ENCODE assay signal across 8 mouse cellular contexts in the genomic region with DNA sequence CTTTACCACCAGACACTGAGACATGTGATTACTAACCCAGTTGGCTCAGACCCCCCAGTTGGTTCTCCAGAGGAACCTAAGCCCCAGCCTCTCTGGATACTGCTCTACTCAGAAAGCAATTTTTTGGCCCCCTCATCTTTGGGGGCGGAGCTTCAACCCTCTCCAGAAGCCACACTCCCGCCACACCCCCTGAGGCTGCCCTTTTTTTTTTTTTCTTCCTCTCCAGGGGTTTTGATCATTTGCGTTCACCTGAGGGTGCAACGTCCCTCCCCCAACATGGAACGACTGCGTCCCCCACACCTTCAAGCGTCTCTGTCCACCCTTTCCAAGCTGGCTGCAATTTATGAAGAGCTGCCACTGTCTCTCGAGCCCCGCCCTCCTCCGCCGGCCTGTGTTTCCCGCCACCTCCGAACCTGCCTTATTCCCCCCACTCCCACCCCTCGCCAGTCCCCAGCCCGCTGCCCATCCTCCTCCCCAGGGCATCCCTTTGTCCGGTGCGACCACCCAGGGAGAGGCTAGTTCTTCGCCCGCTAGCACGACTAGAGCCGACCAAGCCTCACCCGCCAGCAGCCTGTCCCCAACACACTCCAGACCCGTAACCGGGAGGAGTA. TPM values are rescaled to one million over a fixed set of nuclear protein-coding genes. Genes with fewer than 3 reads are reported as not detected.
A peak's percentile ranks its signal among the peaks of the same experiment; 100 is the strongest.
DNase-seq lines count a peak whose midpoint lies in the region; ATAC-seq and TF ChIP-seq lines count a peak whose summit lies in the region.

No protein-coding gene starts in this region.

- peak; percentile 8 for ATAC-seq in erythroblast, adult 5-6 weeks (replicated peaks; ENCODE audit: low FRiP score, poor library complexity, severe bottlenecking)
- ATAC-seq in midbrain, postnatal 0 days (ENCODE audit: low FRiP score), result peak; percentile 25

- peak overlapping the region; percentile 92 for H3K27ac ChIP-seq in left cerebral cortex, adult 2 months
- H3K27ac ChIP-seq in midbrain, postnatal 0 days (ENCODE audit: low read depth, low read length), result peak overlapping the region; percentile 99

- peak overlapping the region; percentile 99 for H3K9ac ChIP-seq in midbrain, postnatal 0 days (replicated peaks; ENCODE audit: low read length, poor library complexity, severe bottlenecking)

- 1% methylated on average over 24 of the region's 24 CpGs for WGBS in midbrain, postnatal 0 days

- H3K4me2 ChIP-seq in midbrain, postnatal 0 days (ENCODE audit: low read depth, low read length, poor library complexity, severe bottlenecking), result peak overlapping the region; percentile 86

- H3K27me3 ChIP-seq in midbrain, postnatal 0 days (ENCODE audit: insufficient read depth, low read length), result no peaks in the 10 kb centered on the region

- H3K36me3 ChIP-seq in midbrain, postnatal 0 days (ENCODE audit: insufficient read depth, low read length), result peaks cover 33% of the 10 kb centered on the region

- H3K4me1 ChIP-seq in midbrain, postnatal 0 days (ENCODE audit: insufficient read depth, low read length), result peaks cover 27% of the 10 kb centered on the region; the same call in 1 of the 2 replicates

- H3K4me3 ChIP-seq in left cerebral cortex, adult 2 months, result peak overlapping the region; percentile 63
- peak overlapping the region; percentile 70 for H3K4me3 ChIP-seq in midbrain, postnatal 0 days (ENCODE audit: low read depth, low read length)

- DNase-seq in left cerebral cortex, adult 2 months (ENCODE audit: extremely low spot score in 1 of 2, low spot score in 2 of 2), result no peak
- DNase-seq in left cerebral cortex, adult 18-20 months (ENCODE audit: low spot score in 2 of 2), result no peak
- peak; percentile 82 for DNase-seq in adrenal gland, postnatal 14 days
- DNase-seq in heart, postnatal 14 days, result peak; percentile 54 to 71
- DNase-seq in liver, result peak; percentile 57
- DNase-seq in midbrain, postnatal 0 days (ENCODE audit: low spot score), result peak; percentile 69
- no peak for DNase-seq in left cerebral cortex, adult 11 months (ENCODE audit: low spot score)

- intact Hi-C loops in left cerebral cortex, adult 2 months (cut with DNase I), result loop anchor here (1.0 kb wide), 1 partner anchor 19 kb away; the partner anchor contains the start of gene P4htm
- intact Hi-C loops in heart, postnatal 14 days (cut with DNase I), result no loop called here

- TF ChIP-seq CTCF in left cerebral cortex, adult 2 months (IDR thresholded peaks at IDR 0.05), result no peak
- no peak for TF ChIP-seq CTCF in midbrain, postnatal 0 days (IDR thresholded peaks at IDR 0.05)

- H3K9me3 ChIP-seq in midbrain, postnatal 0 days (ENCODE audit: low read length), result no peaks in the 10 kb centered on the region

RNA-seq across cellular contexts. Expression of gene Wdr6, which starts 0.5 kb away (rescaled TPM):
- total RNA-seq in left cerebral cortex, adult 2 months (2021), result 100 to 1,000 TPM; 107 to 109 TPM
- total RNA-seq in left cerebral cortex, adult 18-20 months (2021), result 100 to 1,000 TPM in 1 of 2 experiments, 10 to 100 TPM in 1; 96.3 to 126 TPM
- 91.0 and 102 TPM in 2 replicates for total RNA-seq in adrenal gland, postnatal 14 days (2021)
- total RNA-seq in erythroblast, adult 5-6 weeks (2015; ENCODE audit: low replicate concordance), result 2.1 and 4.0 TPM in 2 replicates
- total RNA-seq in erythroblast, adult 5-6 weeks (2017; ENCODE audit: low replicate concordance), result 1.5 and 1.7 TPM in 2 replicates
- total RNA-seq in heart, postnatal 14 days (2021), result 10 to 100 TPM; 21.2 to 23.9 TPM
- total RNA-seq in midbrain, postnatal 0 days (2014; rRNA removed), result 610 and 628 TPM in 2 replicates
- 378 and 391 TPM in 2 replicates for polyA plus RNA-seq in midbrain, postnatal 0 days (2015; fragmentation: Nextera tagmentation; extraction: Ambion mirVana)

RNA-seq across cellular contexts. Expression of gene Dalrd3, which starts 8.4 kb away (rescaled TPM):
- total RNA-seq in left cerebral cortex, adult 2 months (2021), result 10 to 100 TPM; 93.1 to 94.2 TPM
- total RNA-seq in left cerebral cortex, adult 18-20 months (2021), result 100 to 1,000 TPM in 1 of 2 experiments, 10 to 100 TPM in 1; 85.1 to 102 TPM
- 48.8 and 51.5 TPM in 2 replicates for total RNA-seq in adrenal gland, postnatal 14 days (2021)
- 26.8 and 47.5 TPM in 2 replicates for total RNA-seq in erythroblast, adult 5-6 weeks (2015; ENCODE audit: low replicate concordance)
- 10.3 and 11.4 TPM in 2 replicates for total RNA-seq in erythroblast, adult 5-6 weeks (2017; ENCODE audit: low replicate concordance)
- 10 to 100 TPM; 18.7 to 21.4 TPM for total RNA-seq in heart, postnatal 14 days (2021)
- 98.3 and 119 TPM in 2 replicates for total RNA-seq in midbrain, postnatal 0 days (2014; rRNA removed)
- 310 and 313 TPM in 2 replicates for polyA plus RNA-seq in midbrain, postnatal 0 days (2015; fragmentation: Nextera tagmentation; extraction: Ambion mirVana)

RNA-seq across cellular contexts. Expression of gene Ndufaf3, which starts 10.8 kb away (rescaled TPM):
- total RNA-seq in left cerebral cortex, adult 2 months (2021), result 10 to 100 TPM; 59.6 to 64.8 TPM
- 10 to 100 TPM; 53.8 to 70.6 TPM for total RNA-seq in left cerebral cortex, adult 18-20 months (2021)
- total RNA-seq in adrenal gland, postnatal 14 days (2021), result 55.5 and 67.2 TPM in 2 replicates
- 8.3 and 15.9 TPM in 2 replicates for total RNA-seq in erythroblast, adult 5-6 weeks (2015; ENCODE audit: low replicate concordance)
- 3.1 and 4.2 TPM in 2 replicates for total RNA-seq in erythroblast, adult 5-6 weeks (2017; ENCODE audit: low replicate concordance)
- 10 to 100 TPM; 53.1 to 59.8 TPM for total RNA-seq in heart, postnatal 14 days (2021)
- 56.9 and 62.9 TPM in 2 replicates for total RNA-seq in midbrain, postnatal 0 days (2014; rRNA removed)
- polyA plus RNA-seq in midbrain, postnatal 0 days (2015; fragmentation: Nextera tagmentation; extraction: Ambion mirVana), result 93.1 and 93.8 TPM in 2 replicates

RNA-seq across cellular contexts. Expression of gene Impdh2, which starts 18.0 kb away (rescaled TPM):
- 10 to 100 TPM; 53.5 to 54.1 TPM for total RNA-seq in left cerebral cortex, adult 2 months (2021)
- total RNA-seq in left cerebral cortex, adult 18-20 months (2021), result 10 to 100 TPM; 46.7 to 47.7 TPM
- total RNA-seq in adrenal gland, postnatal 14 days (2021), result 99.2 and 110 TPM in 2 replicates
- 64.2 and 120 TPM in 2 replicates for total RNA-seq in erythroblast, adult 5-6 weeks (2015; ENCODE audit: low replicate concordance)
- 50.0 and 52.2 TPM in 2 replicates for total RNA-seq in erythroblast, adult 5-6 weeks (2017; ENCODE audit: low replicate concordance)
- 10 to 100 TPM; 47.0 to 54.5 TPM for total RNA-seq in heart, postnatal 14 days (2021)
- 81.3 and 81.7 TPM in 2 replicates for total RNA-seq in midbrain, postnatal 0 days (2014; rRNA removed)
- 93.7 and 96.6 TPM in 2 replicates for polyA plus RNA-seq in midbrain, postnatal 0 days (2015; fragmentation: Nextera tagmentation; extraction: Ambion mirVana)

RNA-seq across cellular contexts. Expression of gene P4htm, which starts 19.4 kb away (rescaled TPM):
- 10 to 100 TPM; 83.8 to 93.6 TPM for total RNA-seq in left cerebral cortex, adult 2 months (2021)
- total RNA-seq in left cerebral cortex, adult 18-20 months (2021), result 10 to 100 TPM; 91.8 to 92.3 TPM
- total RNA-seq in adrenal gland, postnatal 14 days (2021), result 4.7 and 7.7 TPM in 2 replicates
- total RNA-seq in erythroblast, adult 5-6 weeks (2015; ENCODE audit: low replicate concordance), result not detected in 2 replicates
- 1.8 TPM in 1 of 2 replicates, not detected in the other for total RNA-seq in erythroblast, adult 5-6 weeks (2017; ENCODE audit: low replicate concordance)
- 10 to 100 TPM; 14.3 to 16.6 TPM for total RNA-seq in heart, postnatal 14 days (2021)
- total RNA-seq in midbrain, postnatal 0 days (2014; rRNA removed), result 51.7 and 65.8 TPM in 2 replicates
- polyA plus RNA-seq in midbrain, postnatal 0 days (2015; fragmentation: Nextera tagmentation; extraction: Ambion mirVana), result 48.7 and 53.5 TPM in 2 replicates

Comparison
In these comparisons a context has a peak if more than half of its experiments do, and no peak if none do; other contexts are left out.
1. DNase-seq: peak in adrenal gland, postnatal 14 days (single experiment), heart, postnatal 14 days (2 of 2), liver (single experiment) and midbrain, postnatal 0 days (single experiment); none in left cerebral cortex, adult 2 months (0 of 2), left cerebral cortex, adult 18-20 months (0 of 2) and left cerebral cortex, adult 11 months (single experiment).
2. RNA of gene Wdr6, which starts 0.5 kb away (total RNA-seq): 610 to 628 TPM in midbrain, postnatal 0 days, 96.3 to 126 TPM in left cerebral cortex, adult 18-20 months, 107 to 109 TPM in left cerebral cortex, adult 2 months, 91.0 to 102 TPM in adrenal gland, postnatal 14 days and 21.2 to 23.9 TPM in heart, postnatal 14 days; 1.5 to 4.0 TPM in erythroblast, adult 5-6 weeks; every median in the first group is over 4 times any median in the second.